Mouse (Mus musculus) ovary, adult 18-20 months (tissue): ENCODE results near the gene Vmn2r80.
"Not testable (repeated sequence)": the region's sequence is repeated elsewhere in the genome, so short reads cannot be mapped to it uniquely, and the experiment has no call there.

Source experiments
- DNase-seq: peaks from one replicate; pipeline ENCODE4 v3.0.0; 2022; ENCODE audit warnings: low spot score, mixed read lengths

Vmn2r80 gene

GRCm38 (mm10) chr10:79148469-79148868 is at the start of gene Vmn2r80:
Gene Vmn2r80 (plus strand): TSS chr10:79148769.
- DNase-seq: not testable (repeated sequence)

GRCm38 (mm10) chr10:79106325-79107282 is 42.0 kb upstream of the Vmn2r80 start:
- DNase-seq: no peak

GRCm38 (mm10) chr10:79107531-79107930 is 41.0 kb upstream of the Vmn2r80 start:
- DNase-seq: no peak

- DNase-seq: no peak
Observed at GRCm38 (mm10) chr10:79109156-79109555, 39.4 kb upstream of the Vmn2r80 start.

GRCm38 (mm10) chr10:79110482-79110881 is 38.1 kb upstream of the Vmn2r80 start:
- no peak for DNase-seq

GRCm38 (mm10) chr10:79115085-79115484 is 33.5 kb upstream of the Vmn2r80 start:
- no peak for DNase-seq

- peak; percentile 76 for DNase-seq
Observed at GRCm38 (mm10) chr10:79116125-79116849, 32.3 kb upstream of the Vmn2r80 start.

- DNase-seq: no peak
Observed at GRCm38 (mm10) chr10:79151602-79152001, 3.0 kb downstream of the Vmn2r80 start.

GRCm38 (mm10) chr10:79199973-79200372 is 51.4 kb downstream of the Vmn2r80 start:
- not testable (repeated sequence) for DNase-seq

GRCm38 (mm10) chr10:79220432-79220831 is 71.9 kb downstream of the Vmn2r80 start:
- no peak for DNase-seq

- no peak for DNase-seq
Observed at GRCm38 (mm10) chr10:79221606-79222005, 73.0 kb downstream of the Vmn2r80 start.

- DNase-seq: no peak
Observed at GRCm38 (mm10) chr10:79222214-79222613, 73.6 kb downstream of the Vmn2r80 start.
